Mouse (Mus musculus) adrenal gland, postnatal 36 days (tissue): Measurements from ENCODE around the gene Jak1. TPM values are rescaled to one million over a fixed set of nuclear protein-coding genes. Genes with fewer than 3 reads are reported as not detected.

Experiments
- DNase-seq, 2 experiments: peaks; one replicate each; pipeline ENCODE4 v3.0.0; 2021; ENCODE audit warnings: mixed read lengths in 1 of 2
- total RNA-seq, 2 experiments: library from RNA; stranded (reverse); gene quantifications; 2 replicates each; pipeline ENCODE4 v1.2.3; 2021

The Jak1 gene
- total RNA-seq, 2 experiments from 2014 or later, result 137 TPM

GRCm38 (mm10) chr4:101192241-101192976 is 72.7 kb downstream of the Jak1 start:
- no peak for DNase-seq

GRCm38 (mm10) chr4:101187381-101187780 is 77.7 kb downstream of the Jak1 start:
- DNase-seq, result no peak

- peak; percentile 67 to 70 for DNase-seq
Measured at GRCm38 (mm10) chr4:101186591-101186990, 78.5 kb downstream of the Jak1 start.

- DNase-seq, result no peak
Measured at GRCm38 (mm10) chr4:101185216-101185615, 79.9 kb downstream of the Jak1 start.

GRCm38 (mm10) chr4:101182603-101183011 is 82.5 kb downstream of the Jak1 start:
- DNase-seq, result no peak

GRCm38 (mm10) chr4:101180681-101181080 is 84.4 kb downstream of the Jak1 start:
- no peak for DNase-seq

- DNase-seq, result no peak
Measured at GRCm38 (mm10) chr4:101179836-101180235, 85.2 kb downstream of the Jak1 start.

- no peak for DNase-seq
Measured at GRCm38 (mm10) chr4:101179076-101179475, 86.0 kb downstream of the Jak1 start.

- no peak for DNase-seq
Measured at GRCm38 (mm10) chr4:101177796-101178195, 87.3 kb downstream of the Jak1 start.

GRCm38 (mm10) chr4:101176123-101176522 is 89.0 kb downstream of the Jak1 start:
- no peak for DNase-seq

- DNase-seq, result no peak
Measured at GRCm38 (mm10) chr4:101174916-101175625, 90.0 kb downstream of the Jak1 start.

GRCm38 (mm10) chr4:101172738-101173137 is 92.3 kb downstream of the Jak1 start:
- DNase-seq, result no peak

GRCm38 (mm10) chr4:101168189-101168778 is 96.8 kb downstream of the Jak1 start:
- DNase-seq, result peak in 1 of 2 experiments; percentile 61

- no peak for DNase-seq
Measured at GRCm38 (mm10) chr4:101167777-101168176, 97.3 kb downstream of the Jak1 start.

- peak; percentile 41 for DNase-seq
Measured at GRCm38 (mm10) chr4:101165776-101166175, 99.3 kb downstream of the Jak1 start.

- DNase-seq, result no peak
Measured at GRCm38 (mm10) chr4:101164673-101165072, 100.4 kb downstream of the Jak1 start.

GRCm38 (mm10) chr4:101164189-101164588 is 100.9 kb downstream of the Jak1 start:
- DNase-seq, result no peak

- peak in 1 of 2 experiments; percentile 30 for DNase-seq
Measured at GRCm38 (mm10) chr4:101160821-101161220, 104.3 kb downstream of the Jak1 start.

GRCm38 (mm10) chr4:101159191-101159764 is 105.8 kb downstream of the Jak1 start:
- DNase-seq, result no peak

- DNase-seq, result no peak
Measured at GRCm38 (mm10) chr4:101158282-101158681, 106.8 kb downstream of the Jak1 start.

GRCm38 (mm10) chr4:101157476-101157875 is 107.6 kb downstream of the Jak1 start:
- DNase-seq, result no peak

- DNase-seq, result peak; percentile 67 to 68
Measured at GRCm38 (mm10) chr4:101155541-101155940, 109.5 kb downstream of the Jak1 start.
